Mouse (Mus musculus): ENCODE results near the gene Pomgnt1. TPM values are rescaled to one million over a fixed set of nuclear protein-coding genes. Genes with fewer than 3 reads are reported as not detected.
A peak's percentile ranks its signal among the peaks of the same experiment; 100 is the strongest.

Gene Pomgnt1
- 52.8 and 54.2 TPM in 2 replicates for polyA plus RNA-seq (2015; fragmentation: Nextera tagmentation; extraction: Ambion mirVana)

- Histone ChIP-seq H3K9me3 (replicated peaks) (no peaks in the 10 kb centered on the region), H3K27me3 (no peaks in the 10 kb centered on the region), H3K4me1 (peaks cover 27% of the 10 kb centered on the region), H3K9ac (peak within 1 kb of the TSS; percentile 75), H3K36me3 (ENCODE audit: poor library complexity, severe bottlenecking) (peaks cover 15% of the 10 kb centered on the region; the same call in 1 of the 2 replicates), H3K4me3 (peak within 1 kb of the TSS; percentile 58), H3K4me2 (peak within 1 kb of the TSS; percentile 62), H3K27ac (peak within 1 kb of the TSS; percentile 79)
- ATAC-seq = peak; percentile 98
- under 1% methylated on average over 23 of the region's 24 CpGs for WGBS
These were observed at the start of gene Pomgnt1, which contains the start of gene Rad54l for GRCm38 (mm10) chr4:116123602-116124519. Pomgnt1 (plus strand) TSS chr4:116123840. Rad54l (minus strand) TSS chr4:116123690.

- ATAC-seq = no peak
- Histone ChIP-seq H3K4me2 (peak overlapping the region; percentile 92), H3K27ac (no peak overlapping the region), H3K4me3 (peak overlapping the region; percentile 84), H3K27me3 (no peaks in the 10 kb centered on the region), H3K9me3 (replicated peaks) (no peaks in the 10 kb centered on the region), H3K9ac (peak overlapping the region; percentile 92), H3K36me3 (ENCODE audit: poor library complexity, severe bottlenecking) (peaks cover 14% of the 10 kb centered on the region), H3K4me1 (peaks cover 35% of the 10 kb centered on the region)
- WGBS = 2% methylated on average over 8 of the region's 8 CpGs
These were observed 49.4 kb upstream of the Pomgnt1 start for GRCm38 (mm10) chr4:116074145-116074675.

DNA sequence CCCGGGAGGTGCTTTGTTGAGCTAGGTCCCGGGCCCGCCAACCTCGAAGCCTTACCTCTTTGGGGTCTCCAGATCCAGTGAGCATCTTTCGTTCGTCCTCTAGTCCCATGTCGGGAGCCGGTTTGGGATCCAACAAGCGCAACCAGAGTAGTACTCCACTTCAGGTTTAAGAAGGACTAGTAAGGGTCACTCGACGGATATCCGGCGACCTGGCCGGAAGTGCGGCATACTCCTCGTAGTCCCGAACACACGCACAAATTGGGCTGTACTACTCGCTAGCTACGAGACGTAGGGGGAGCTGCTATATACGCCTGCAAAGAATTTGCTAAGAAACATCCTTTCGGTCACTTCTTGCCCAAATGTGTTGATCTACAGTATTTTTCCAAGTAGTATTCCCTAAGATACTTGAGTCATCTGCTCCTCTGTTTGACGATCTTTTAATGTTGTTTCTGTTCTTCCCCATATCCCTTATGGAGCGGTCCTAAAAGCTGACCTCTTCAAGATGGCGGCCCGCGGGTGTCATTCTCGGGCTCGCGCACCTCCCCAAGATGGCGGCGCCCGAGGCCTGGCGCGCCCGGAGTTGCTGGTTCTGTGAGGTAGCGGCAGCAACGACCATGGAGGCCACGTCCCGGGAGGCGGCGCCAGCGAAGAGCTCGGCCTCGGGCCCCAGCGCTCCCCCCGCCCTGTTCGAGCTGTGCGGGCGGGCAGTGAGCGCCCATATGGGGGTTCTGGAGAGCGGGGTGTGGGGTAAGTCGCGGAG, 48.6 kb upstream of the Pomgnt1 start, which contains the start of the genes Uqcrh and Lrrc41:
Gene Uqcrh, minus strand, starts transcription at position 211 of the 760 bp plus-strand sequence.
Gene Lrrc41, plus strand, starts transcription at position 409 of the 760 bp plus-strand sequence.
- WGBS = under 1% methylated on average over 55 of the region's 55 CpGs
- H3K4me3 ChIP-seq = peak within 1 kb of the TSS; percentile 84
- H3K9ac ChIP-seq = peak within 1 kb of the TSS; percentile 92
- H3K4me1 ChIP-seq = peaks cover 35% of the 10 kb centered on the region
- peak within 1 kb of the TSS; percentile 96 for H3K27ac ChIP-seq
- H3K4me2 ChIP-seq = peak within 1 kb of the TSS; percentile 92
- H3K36me3 ChIP-seq (ENCODE audit: poor library complexity, severe bottlenecking) = peaks cover 13% of the 10 kb centered on the region
- H3K9me3 ChIP-seq (replicated peaks) = no peaks in the 10 kb centered on the region
- H3K27me3 ChIP-seq = no peaks in the 10 kb centered on the region
- ATAC-seq = peak; percentile 96

- ATAC-seq = peak; percentile 71
- WGBS = under 1% methylated on average over 62 of the region's 77 CpGs
- peak overlapping the region; percentile 92 for H3K9ac ChIP-seq
- H3K36me3 ChIP-seq (ENCODE audit: poor library complexity, severe bottlenecking) = peaks cover 16% of the 10 kb centered on the region
- H3K27me3 ChIP-seq = no peaks in the 10 kb centered on the region
- H3K9me3 ChIP-seq (replicated peaks) = no peaks in the 10 kb centered on the region
- H3K4me1 ChIP-seq = peaks cover 35% of the 10 kb centered on the region
- peak overlapping the region; percentile 92 for H3K4me2 ChIP-seq
- peak overlapping the region; percentile 84 for H3K4me3 ChIP-seq
- peak overlapping the region; percentile 96 for H3K27ac ChIP-seq
These were observed 47.8 kb upstream of the Pomgnt1 start for GRCm38 (mm10) chr4:116075631-116076368.

- H3K4me1 ChIP-seq = peaks cover 35% of the 10 kb centered on the region
- peak overlapping the region; percentile 92 for H3K4me2 ChIP-seq
- H3K9me3 ChIP-seq (replicated peaks) = no peaks in the 10 kb centered on the region
- WGBS = 2% methylated on average over 37 of the region's 37 CpGs
- H3K27me3 ChIP-seq = no peaks in the 10 kb centered on the region
- ATAC-seq = peak; percentile 12; the same call in 1 of the 2 replicates
- peaks cover 23% of the 10 kb centered on the region for H3K36me3 ChIP-seq (ENCODE audit: poor library complexity, severe bottlenecking)
- peak overlapping the region; percentile 84 for H3K4me3 ChIP-seq
- H3K9ac ChIP-seq = peak overlapping the region; percentile 92
- peak overlapping the region; percentile 96 for H3K27ac ChIP-seq
These were observed 47.0 kb upstream of the Pomgnt1 start for GRCm38 (mm10) chr4:116076369-116077231.

DNA sequence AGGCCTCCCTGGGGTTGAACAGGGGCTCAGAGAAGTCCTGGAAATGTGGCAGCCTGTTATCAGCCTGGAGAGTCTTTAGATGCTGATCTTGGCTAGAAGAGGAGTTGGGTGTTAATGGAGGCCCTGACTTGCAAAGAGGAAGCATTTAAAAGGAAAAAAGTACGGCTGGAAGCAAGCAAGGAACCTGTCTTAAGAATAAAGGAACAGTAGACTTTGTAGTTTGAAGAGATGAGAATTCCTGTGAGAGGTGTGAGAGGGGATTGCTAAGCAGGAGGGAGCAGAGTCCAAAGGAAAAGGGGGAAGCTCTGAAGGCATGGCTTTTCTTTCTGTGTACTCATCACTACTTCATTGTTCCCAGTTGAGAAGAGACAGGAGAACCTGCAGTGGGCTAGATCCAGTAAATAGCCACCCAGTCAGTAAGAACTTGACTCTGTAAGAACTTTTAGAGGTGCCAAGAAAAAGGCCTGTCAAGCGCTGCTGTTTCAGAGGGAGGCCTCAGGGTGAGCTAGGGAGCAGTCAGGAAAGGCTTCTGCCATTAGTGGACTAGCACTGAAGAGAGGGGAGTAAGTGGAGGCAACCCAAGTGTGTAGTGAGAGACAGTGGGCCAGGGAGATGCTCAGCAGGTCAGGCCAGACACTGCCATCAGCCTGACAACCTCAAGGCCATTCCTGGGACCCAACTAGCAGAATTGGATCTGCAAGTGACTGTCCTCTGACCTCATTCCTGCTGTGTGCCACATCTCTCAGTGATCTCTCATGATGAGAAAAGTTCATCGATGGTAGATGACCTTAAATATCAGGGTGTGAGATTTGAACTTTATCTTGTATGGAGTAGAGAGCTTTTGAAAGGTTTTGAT, 46.2 kb upstream of the Pomgnt1 start:
- ATAC-seq = no peak
- 65% methylated on average over 3 of the region's 3 CpGs for WGBS
- H3K27ac ChIP-seq = no peak overlapping the region

GRCm38 (mm10) chr4:116088510-116089249, 35.0 kb upstream of the Pomgnt1 start:
- no peak for ATAC-seq
- no peak overlapping the region for H3K27ac ChIP-seq
- 92% methylated on average over 23 of the region's 23 CpGs for WGBS
- H3K27me3 ChIP-seq = no peaks in the 10 kb centered on the region
- no peak overlapping the region for H3K4me2 ChIP-seq
- peaks cover 88% of the 10 kb centered on the region for H3K36me3 ChIP-seq (ENCODE audit: poor library complexity, severe bottlenecking)
- H3K9me3 ChIP-seq (replicated peaks) = no peaks in the 10 kb centered on the region
- H3K4me1 ChIP-seq = no peaks in the 10 kb centered on the region
- no peak overlapping the region for H3K9ac ChIP-seq
- H3K4me3 ChIP-seq = no peak overlapping the region

More for the DNA sequence above, 46.2 kb upstream of the Pomgnt1 start:
- H3K4me1 ChIP-seq = peaks cover 35% of the 10 kb centered on the region
- peak overlapping the region; percentile 92 for H3K9ac ChIP-seq
- peak overlapping the region; percentile 92 for H3K4me2 ChIP-seq
- peaks cover 26% of the 10 kb centered on the region for H3K36me3 ChIP-seq (ENCODE audit: poor library complexity, severe bottlenecking)
- H3K9me3 ChIP-seq (replicated peaks) = no peaks in the 10 kb centered on the region
- no peaks in the 10 kb centered on the region for H3K27me3 ChIP-seq
- peak overlapping the region; percentile 84 for H3K4me3 ChIP-seq

GRCm38 (mm10) chr4:116096291-116096690, 27.3 kb upstream of the Pomgnt1 start:
- Histone ChIP-seq H3K9ac (no peak overlapping the region), H3K4me1 (no peaks in the 10 kb centered on the region), H3K4me3 (no peak overlapping the region), H3K36me3 (ENCODE audit: poor library complexity, severe bottlenecking) (peaks cover 98% of the 10 kb centered on the region), H3K9me3 (replicated peaks) (no peaks in the 10 kb centered on the region), H3K4me2 (no peak overlapping the region), H3K27me3 (no peaks in the 10 kb centered on the region), H3K27ac (no peak overlapping the region)
- ATAC-seq = no peak
- 91% methylated on average over 10 of the region's 10 CpGs for WGBS

- H3K4me2 ChIP-seq = no peak overlapping the region
- 93% methylated on average over 8 of the region's 8 CpGs for WGBS
- H3K27me3 ChIP-seq = no peaks in the 10 kb centered on the region
- H3K4me1 ChIP-seq = no peaks in the 10 kb centered on the region
- H3K27ac ChIP-seq = no peak overlapping the region
- H3K36me3 ChIP-seq (ENCODE audit: poor library complexity, severe bottlenecking) = peaks cover 98% of the 10 kb centered on the region
- no peaks in the 10 kb centered on the region for H3K9me3 ChIP-seq (replicated peaks)
- H3K9ac ChIP-seq = no peak overlapping the region
- no peak overlapping the region for H3K4me3 ChIP-seq
- no peak for ATAC-seq
These were observed 26.4 kb upstream of the Pomgnt1 start for GRCm38 (mm10) chr4:116097211-116097610.

All from forebrain, embryonic 13.5 days (tissue).